Mouse (Mus musculus): ENCODE results near the gene Ipo5.

DNA sequence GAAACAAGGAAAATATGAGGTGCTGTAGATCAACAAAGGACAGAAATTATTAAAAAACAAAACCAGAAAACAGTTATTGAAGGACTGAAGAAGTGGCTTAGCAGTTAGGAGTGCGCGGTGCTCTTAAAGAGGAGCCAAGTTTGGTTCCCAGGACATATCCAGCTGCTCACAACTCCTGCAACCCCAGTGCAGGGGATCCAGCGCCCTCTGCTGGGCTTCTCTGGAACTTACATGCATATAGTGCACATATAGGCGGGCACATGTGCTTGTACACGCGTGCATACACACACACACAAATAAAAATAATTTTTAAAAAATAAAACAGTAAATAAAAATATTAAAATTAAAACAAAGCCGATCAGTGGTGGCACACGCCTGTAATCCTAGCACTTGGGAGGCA, 59.6 kb downstream of the Ipo5 start:
- TF ChIP-seq GATA1 (IDR thresholded peaks at IDR 0.05; ENCODE audit: borderline replicate concordance, low read length) (no peak), FLI1 (IDR thresholded peaks at IDR 0.05; ENCODE audit: low read length) (no peak)

Measured in megakaryocyte, embryonic 14.5 days (primary cell).